Mouse (Mus musculus) retina, adult 2 months (tissue): ENCODE measurements around the gene Zfp62.

Experiments
- DNase-seq: peaks from one replicate; pipeline ENCODE4 v3.0.0-alpha.2; 2012; ENCODE audit warnings: low read depth, low spot score

Gene Zfp62

DNA sequence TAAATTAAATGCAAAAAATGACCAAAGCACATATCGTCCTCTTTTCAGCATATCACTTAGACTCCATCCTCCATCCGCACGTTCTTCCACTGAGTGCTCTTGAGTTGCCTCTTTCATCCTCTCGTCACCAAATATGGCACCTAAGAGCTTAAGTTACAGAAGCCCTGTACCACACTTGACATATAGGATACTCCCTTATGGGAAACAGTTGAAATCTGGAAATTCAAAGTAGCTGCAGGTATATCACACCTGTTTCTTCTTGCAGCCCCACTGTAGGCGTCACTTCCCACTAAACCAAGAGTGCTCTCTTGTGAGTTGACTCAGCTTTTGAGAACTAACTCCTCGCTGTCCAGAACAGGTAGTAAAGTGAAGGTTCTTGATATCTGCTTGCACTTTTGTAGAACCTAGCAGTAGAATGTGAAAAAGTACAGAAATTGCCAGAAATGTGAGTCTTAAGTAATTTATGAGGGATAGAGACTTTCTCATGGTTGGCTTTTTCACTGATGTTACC lies 2.0 kb downstream of the Zfp62 start:
- DNase-seq = no peak

DNA sequence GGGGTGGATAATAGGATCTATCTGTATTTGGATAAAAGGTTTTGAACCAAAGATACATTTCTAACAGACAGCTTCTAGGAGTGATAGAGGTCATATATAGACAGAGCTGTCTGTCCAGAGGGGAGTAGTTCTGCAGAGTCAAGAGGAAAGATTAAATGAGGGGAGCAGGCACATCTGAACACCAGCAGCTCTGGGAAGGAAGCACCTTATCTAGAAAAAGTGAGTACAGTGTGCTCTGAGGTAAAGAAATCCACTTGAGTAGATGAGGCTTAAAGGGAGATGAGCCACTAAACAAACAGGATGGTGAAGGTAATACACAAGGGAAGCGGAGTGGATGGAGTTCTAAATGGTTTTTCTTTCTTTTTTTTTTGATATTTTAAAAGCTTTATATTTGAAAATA lies 4.4 kb downstream of the Zfp62 start:
- DNase-seq = no peak

DNA sequence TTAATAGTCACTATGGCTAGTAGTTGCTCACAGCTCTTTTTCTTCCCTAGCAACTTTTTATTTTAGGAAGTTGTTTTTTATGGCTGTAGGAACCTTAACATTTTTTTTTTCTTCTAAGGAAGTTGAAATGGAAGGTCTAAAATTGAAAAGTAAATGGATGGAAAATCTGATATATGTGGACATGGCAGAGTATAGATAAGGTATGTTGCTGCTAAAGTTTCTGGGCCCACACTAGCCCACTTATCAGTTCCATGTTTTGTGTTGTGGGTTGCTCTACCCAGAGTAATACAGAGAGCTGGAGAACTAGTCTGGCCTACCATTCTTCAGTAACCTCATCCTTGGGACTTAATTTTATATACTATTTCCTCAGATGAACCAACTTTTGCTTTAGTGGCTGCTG lies 9.5 kb downstream of the Zfp62 start:
- DNase-seq = no peak

DNA sequence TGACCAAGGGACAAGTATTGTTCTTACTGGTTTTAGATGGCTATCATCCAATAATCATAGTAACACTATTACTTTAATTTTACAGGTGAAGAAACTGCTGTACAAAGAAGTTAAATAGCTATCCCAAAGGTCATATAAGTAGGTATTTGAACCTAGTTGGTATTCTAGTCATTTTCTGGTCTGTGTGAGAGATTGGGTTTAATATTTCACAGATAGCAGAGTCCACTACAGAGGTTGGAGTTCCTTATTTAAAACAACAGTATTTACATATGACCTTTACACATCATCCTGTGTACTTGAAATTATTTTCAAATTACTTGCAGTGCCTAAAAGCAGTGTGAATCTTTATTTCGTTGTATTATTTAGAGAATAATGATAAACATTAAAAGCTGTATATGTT lies 10.4 kb downstream of the Zfp62 start:
- no peak for DNase-seq

DNA sequence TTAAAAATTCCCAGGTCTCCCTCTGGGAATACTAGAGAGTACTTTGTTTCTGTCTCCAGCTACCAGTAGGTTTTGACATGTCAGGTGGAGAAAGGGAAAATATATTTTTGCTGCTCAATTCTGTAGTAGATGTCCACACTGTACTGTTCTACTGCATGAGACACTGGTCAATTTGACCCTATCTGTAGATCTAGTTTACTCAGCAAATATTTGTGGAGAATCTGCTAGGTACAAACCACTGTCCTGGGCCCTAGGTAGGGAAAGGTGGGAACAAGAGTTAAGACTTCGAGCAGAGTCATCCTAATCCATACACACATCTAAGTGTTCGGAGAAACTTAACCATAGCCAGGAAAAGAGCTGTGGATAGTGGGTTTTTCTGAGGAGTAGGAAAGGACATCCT lies 16.2 kb downstream of the Zfp62 start:
- DNase-seq = no peak

DNA sequence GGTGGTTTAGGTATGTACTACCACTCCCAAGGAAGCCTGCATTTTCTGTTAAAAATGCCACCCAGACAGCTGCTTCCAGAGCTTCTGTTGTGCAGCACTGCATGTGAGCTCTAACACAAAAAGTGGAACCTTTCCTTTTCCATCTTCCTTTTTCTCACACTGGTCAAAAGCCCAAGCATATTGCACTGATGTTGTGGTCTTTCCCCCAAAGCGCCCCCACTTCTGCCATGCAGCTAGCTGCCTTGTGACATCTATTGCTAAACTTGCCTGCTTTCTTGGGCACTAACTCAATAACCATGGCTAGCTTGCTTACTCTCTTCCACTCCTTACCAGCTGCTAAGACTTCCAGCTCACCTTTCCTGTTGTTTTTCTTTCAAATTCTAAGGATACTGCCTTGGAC lies 21.4 kb downstream of the Zfp62 start:
- DNase-seq = no peak

DNA sequence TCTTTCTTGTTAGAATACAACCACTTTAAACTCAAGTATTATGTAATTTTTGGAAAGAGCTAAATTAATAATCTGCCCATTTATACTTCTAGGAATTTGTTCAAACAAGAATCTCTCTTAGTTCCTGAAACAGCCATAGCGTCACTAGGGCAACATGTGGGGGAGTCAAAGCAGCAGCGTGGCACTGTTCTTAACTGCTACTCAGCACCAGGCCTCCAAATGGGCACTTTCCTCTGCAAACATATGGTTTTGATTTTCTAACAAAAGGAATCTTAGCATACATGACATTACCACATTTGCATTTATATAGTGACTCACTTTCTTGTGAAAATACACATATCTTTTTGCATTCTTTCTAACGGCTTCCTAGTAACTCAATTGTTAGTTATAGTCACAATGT lies 29.7 kb downstream of the Zfp62 start:
- no peak for DNase-seq

DNA sequence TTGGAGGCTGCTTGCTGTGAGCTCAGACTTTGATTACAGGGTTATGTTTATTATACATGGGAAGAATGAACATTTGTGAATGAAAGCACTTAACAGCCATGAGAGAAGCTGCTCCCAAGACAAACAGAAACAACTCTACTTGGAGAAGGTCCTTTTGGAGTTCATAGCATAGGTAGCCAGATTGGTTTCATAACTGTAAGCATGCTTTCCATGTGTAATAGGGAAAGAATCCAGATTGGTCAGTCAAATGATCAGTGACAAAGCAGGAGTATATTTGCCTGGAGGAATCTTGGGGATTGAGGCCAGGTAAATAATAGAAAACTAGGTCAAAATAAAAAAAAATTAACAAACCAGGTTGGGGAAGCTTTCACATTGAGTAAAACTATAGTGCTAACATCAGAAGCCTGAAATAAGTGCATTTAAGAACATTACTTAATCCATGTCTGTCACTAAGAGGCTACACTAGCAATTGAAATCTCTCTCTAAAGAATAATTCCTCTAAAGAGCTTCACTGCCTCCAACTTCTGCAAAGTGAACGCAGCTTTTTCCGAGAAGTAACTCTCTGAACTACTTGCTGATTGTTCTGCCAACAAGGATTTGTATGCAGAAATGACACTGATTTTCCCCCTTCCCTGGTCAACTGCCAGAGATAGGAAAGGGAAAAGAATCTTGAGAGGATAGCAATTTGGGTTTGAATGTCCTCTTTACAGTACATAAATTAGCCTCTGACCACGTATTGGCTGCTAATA lies 32.5 kb downstream of the Zfp62 start:
- DNase-seq = no peak

DNA sequence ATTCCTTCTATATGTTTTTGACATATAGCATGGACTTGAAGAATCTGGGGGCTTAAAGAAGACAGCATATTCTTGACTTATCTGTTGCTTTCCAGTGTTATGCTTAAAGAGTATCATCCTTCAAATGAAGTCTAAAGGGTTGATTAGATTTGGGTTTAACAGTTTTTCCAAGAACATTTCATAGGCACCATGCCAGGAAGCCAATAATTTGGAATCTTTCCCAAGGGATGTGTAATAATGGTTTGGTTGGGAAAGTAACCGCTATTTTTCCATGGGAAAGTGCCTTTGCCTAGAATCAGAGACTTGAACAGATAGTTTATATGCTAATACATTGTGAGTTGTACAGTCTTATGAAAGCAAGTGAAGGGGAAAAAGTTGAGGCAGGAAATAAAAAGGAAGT lies 33.8 kb downstream of the Zfp62 start:
- no peak for DNase-seq

DNA sequence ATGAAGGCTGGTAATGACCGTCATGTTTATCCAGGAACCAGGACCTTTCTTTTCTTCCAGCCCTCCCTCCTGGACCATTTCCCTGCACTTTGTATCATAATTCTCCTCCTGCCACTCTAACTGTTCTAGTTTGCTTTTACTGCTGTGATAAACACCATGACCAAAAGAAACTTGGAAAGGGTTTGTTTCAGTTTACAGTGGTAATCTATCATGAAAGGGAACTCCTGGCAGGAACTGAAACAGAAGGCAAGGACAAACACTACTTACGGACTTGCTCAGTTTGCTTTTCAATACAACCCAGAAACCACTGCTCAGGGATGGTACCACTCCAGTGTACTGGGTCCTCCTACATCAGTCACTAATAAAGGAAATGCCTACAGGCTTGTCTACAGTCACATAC lies 34.4 kb downstream of the Zfp62 start:
- no peak for DNase-seq

DNA sequence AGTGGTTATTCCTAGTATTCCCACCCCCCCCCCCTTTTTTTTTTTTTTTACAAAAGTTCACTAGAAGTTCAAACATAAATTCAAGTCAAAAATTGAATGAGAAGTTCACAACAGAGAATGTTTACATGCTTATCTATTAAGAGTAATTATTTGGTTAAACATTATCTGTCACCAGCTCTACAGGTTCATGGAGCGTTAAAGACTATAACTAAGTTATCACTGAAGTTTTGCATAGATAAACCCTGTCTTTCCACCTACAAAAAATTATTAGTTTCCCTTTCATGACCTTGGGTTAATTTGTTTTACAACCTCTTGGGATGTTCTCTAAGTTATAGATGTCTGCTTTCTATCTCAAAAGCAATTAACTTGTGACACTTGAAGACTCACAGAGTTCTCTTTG lies 37.2 kb downstream of the Zfp62 start:
- no peak for DNase-seq

DNA sequence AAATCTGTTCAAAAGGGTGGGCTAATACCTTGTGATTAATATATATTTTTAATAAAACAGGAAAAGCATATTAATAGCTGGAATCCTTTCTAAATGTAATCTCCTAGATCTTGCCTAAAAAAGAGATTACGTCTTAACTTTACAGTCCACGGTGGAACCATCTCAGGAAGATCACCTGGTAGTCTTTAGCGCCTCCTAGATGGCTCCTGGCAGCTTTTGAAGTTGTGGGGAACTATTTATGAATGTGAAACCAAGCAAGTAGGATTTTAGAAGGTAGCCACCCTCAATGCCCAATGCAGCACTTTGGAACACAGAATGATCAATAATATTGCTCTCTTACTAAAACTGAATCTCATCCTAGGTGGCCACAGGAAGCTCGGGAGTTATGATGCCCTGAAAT lies 37.8 kb downstream of the Zfp62 start:
- DNase-seq = no peak

DNA sequence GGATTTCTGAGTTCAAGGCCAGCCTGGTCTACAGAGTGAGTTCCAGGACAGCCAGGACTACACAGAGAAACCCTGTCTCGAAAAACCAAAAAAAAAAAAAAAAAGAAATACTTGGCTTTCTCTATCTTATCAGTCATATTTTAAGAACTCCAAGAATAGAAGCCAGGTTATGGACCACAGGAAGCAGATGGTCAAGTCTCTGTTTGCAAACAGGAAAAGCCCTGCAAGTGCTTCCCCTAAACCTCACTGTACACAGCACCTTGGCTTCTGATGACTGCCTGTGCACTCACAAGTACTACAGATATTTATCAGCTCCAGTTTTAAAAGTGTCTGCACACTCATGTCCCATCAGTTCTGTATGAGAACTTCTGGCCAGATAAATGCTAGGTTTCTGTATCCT lies 38.4 kb downstream of the Zfp62 start:
- no peak for DNase-seq

DNA sequence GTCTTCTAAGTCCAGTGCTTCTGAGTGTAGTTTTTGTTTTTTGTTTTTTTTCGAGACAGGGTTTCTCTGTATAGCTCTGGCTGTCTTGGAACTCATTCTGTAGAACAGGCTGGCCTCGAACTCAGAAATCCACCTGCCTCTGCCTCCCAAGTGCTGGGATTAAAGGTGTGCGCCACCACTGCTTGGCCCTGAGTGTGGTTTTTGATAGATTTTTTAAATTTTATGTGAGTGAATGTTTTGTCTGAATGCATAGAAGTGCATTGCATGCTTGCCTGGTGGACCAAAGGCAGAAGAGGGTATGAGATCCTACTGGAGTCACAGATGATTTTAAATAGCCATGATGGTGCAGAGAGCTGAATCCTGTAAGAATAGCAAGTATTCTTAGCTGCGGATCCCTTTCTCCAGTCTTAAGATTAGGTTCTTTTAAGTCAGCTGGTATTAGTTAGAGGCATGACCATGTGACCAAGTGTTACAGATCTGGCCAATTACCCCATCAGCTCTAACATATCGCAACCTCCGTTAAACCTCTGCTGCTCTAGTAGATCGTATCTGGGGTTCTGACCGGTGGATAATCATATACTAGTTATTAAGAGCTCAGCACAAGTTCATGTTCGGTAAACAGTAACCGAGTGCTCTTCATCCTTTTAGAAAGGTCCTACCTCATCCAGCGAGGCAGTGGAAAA lies 40.0 kb downstream of the Zfp62 start:
- DNase-seq = peak; percentile 46

DNA sequence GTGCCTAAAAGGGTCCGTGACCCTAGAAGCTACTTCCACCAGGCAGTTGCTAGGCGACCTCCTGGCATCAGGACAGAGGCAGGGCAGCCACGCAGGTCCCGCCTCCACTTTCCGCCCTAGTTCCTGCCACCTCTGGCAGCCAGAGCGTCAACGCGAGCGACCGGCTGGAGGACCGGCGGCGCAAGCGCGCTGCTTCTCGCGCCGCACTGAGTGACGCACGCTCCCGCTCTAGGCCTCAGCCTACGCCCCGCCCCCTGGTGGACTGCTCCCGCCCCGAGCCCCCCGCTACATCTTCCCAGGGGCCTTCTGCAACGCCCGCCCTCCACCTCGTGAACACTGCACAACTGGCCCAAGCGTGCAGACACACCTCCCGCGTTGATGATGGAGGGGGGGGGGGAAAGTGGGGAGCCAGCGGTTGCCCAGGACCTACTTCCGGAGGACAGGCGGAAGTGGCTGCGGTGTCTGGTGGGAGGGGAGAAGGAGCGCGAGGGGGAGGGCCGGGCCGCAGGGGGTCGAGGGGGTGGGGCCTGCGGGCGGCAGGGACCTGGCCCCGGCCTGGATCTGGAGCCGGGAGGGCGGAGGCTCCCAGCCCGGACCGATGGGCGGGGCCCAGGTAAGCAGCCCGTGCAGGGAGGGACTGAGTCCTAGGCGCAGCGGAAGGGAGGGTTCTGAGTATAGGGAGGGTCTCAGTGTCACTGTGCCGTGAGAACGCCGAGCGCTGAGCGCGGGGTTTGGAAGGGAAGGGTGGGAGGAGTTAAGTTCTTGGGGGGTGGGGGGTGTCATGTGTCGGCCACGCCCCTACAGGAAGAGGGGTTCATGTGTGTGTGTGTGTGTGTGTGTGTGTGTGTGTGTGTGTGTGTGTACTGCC lies 40.9 kb downstream of the Zfp62 start, which contains the start of gene Mgat1:
Gene Mgat1 (plus strand): TSS at position 465 of the 868 bp plus-strand sequence.
- peak; percentile 83 for DNase-seq

DNA sequence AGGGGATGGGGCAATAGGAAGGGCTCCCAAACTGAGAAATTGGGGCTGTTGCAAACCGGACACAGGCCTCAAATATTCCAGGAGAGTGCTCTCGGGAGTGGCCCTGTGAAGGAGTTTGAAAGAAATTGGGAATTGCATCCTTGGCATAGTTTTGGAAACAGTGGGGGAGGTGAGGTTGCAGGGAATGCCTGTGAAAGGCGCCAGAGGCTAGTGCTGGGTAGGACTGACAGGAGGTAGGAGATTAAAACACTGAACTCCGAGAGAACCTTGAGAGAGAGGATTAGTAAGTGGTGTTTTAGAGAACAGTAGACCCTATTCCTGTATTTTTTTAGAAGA lies 41.5 kb downstream of the Zfp62 start:
- peak; percentile 28 for DNase-seq

DNA sequence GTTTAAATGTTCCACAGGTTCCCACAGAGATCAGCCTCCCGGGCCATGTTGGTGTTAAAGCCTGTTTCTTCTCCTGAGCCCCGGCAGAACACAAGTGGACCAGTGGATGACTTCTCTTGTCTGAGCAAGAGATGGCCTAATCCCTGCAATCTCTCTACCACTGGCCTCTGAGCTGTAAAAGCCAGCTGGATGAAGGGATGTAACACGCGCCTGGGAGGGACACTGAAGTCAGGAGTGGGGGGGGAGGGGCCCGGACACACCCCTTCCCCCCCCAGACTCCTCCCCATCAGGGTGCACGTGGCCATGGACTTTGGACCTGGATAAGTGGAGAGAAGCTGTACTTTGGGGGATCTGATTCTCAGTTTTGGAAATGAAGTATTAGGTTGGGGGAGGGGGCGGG lies 42.1 kb downstream of the Zfp62 start:
- peak; percentile 75 for DNase-seq

DNA sequence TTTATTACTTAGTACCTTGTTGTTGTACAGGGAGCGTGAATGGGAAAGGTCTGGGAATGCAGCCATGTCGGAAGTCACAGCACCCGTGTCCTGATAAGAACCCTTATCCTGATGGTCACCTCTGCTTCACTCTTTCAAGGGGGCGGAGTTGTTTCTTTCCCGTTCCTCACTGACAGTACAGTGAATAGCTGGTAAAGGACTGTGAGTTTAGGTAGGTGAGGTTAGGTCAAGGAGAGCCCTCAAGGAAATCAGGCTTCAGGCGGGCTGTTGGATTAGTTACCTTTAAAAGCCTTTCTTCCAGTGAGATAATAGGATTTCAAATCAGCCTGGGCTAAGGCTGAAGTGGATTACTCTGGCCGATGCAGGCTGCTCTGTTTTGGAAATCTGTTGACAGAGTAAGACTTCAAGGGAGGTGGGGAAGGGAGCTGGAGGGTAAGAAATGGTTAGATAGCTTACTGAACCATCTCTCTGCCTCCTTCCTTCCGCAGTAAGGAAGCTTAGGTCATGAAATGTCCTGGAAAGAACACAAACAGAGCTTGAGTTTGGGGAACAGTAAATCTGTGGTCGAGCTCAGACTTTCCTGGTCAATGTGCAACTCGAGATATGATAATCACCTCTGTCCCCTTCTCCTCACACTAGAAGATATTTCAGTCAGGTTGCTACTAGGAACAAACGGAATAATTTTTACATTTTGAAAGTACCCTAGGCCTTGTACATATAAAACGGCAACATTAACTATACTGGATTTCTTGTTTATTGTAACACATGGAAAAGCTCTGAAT lies 42.7 kb downstream of the Zfp62 start:
- peak; percentile 80 for DNase-seq

DNA sequence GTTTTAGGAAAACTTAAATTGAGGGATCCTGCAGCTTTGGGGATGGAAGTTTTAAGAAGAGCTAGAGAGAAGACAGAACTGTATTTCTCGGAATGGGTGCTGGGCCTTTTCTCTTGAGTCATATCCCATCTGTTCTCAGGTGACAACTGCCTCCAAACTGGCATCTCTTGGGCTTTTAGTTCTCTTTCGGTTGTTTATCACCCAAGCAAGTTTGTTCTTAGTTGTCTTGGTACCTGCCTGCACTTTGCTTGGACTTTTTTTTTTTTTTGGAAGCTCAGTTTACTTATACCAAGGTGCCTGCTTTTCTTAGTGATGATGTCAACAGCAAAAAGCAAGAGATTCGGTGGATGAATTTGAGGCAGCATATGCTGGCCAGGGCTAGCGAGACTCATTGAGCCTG lies 43.4 kb downstream of the Zfp62 start:
- no peak for DNase-seq

DNA sequence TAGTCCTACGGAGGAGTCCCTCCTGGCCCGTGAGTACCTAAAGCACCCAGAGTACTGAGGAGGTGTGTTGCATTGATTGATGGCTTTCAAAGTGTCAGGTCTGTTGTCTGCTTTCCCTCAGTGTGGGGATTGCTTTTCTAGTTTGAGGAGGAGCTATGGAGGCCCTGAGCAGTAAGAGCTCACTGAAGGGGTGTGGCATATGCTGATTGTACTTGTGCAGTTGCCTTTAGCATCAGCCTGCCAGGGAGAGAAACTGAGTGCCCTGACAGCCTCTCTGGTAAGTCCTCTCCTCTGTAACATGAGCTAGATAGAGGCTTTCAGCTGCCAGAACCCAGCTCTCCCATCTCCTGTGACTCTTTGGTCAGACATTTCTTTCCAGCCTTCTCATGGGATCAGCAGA lies 44.2 kb downstream of the Zfp62 start:
- no peak for DNase-seq

DNA sequence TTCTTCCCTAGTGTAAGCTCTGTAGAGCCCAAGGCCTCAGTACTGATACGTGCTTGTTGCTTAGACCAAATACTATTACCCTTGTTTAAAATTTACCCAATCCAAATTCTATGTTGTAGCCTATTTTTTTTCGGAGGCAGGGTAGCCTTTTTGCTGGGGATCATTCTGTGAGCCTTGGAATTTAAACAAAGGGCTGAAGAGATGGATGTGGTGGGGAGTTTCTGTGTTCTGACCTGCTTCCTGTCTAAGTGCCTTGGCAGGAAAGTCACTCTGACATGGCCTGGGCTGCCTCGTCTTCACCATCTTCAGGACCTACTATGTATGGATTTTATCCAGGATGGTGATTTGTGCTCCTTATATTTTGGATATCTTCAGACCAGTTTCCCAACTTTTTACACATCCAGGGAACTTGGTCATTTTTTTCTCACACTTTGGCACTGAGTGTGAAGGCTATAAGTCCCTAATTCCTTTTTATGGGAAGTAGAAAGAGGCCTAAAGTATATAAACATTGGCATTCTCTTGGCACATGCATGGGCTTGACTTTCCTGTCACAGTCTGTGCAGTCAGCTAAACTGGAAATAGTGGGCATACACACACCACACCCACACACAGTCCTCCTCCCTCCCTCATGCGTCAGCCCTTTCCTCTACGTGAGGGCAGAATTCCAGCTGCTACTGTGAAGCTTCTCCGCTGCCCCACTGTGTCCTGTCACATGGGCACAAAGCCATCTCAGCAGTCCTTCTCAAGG lies 45.3 kb downstream of the Zfp62 start:
- DNase-seq = no peak
